Comparison of ENCODE assay signal across 20 mouse cellular contexts in the genomic region with DNA sequence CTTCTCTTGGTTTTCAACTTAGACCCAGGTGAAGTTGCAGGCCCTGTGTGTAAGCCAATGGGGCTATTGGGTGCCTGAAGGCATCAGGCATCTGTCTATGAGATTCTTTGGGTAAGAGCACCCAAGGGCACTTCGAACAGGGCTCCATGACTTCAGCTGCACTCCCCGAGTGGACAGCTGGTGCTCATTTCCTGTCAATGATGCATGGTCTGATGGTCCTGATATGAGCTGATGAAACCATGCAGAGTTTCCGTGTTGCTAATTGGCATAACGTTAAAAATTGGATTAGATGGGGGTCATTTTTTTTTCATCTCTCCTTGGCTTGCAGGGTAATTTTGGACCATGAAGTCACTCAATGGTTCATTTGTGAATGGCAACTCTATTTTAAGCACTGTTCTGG.
DNase-seq lines count a peak whose midpoint lies in the region; ATAC-seq lines count a peak whose summit lies in the region.
"Had no signal": no experiment of that assay in that cellular context is flagged by ENCODE, and none has a peak within 500 bp of the region (broad histone marks: within the 10 kb centered on the region; RNA-seq: fewer than 3 reads in every experiment).

No protein-coding gene starts in this region.

- H3K9ac ChIP-seq in kidney, embryonic 15.5 days, result no peak overlapping the region
- H3K9ac ChIP-seq: forebrain, embryonic 12.5 days; heart, embryonic 15.5 days; limb, embryonic 12.5 days; liver, embryonic 15.5 days; midbrain, embryonic 12.5 days had no signal

- no peaks in the 10 kb centered on the region for H3K27me3 ChIP-seq in heart, embryonic 10.5 days (ENCODE audit: insufficient read depth, poor library complexity, severe bottlenecking)
- no peaks in the 10 kb centered on the region for H3K27me3 ChIP-seq in kidney, embryonic 15.5 days
- H3K27me3 ChIP-seq: forebrain, embryonic 12.5 days; heart, embryonic 15.5 days; liver, embryonic 15.5 days; midbrain, embryonic 12.5 days had no signal

- no peaks in the 10 kb centered on the region for H3K9me3 ChIP-seq in heart, embryonic 10.5 days
- H3K9me3 ChIP-seq in kidney, embryonic 15.5 days (replicated peaks), result no peaks in the 10 kb centered on the region
- H3K9me3 ChIP-seq: forebrain, embryonic 12.5 days; heart, embryonic 15.5 days; hindbrain, embryonic 10.5 days; limb, embryonic 12.5 days; liver, embryonic 15.5 days; midbrain, embryonic 12.5 days had no signal

- no peak overlapping the region for H3K4me3 ChIP-seq in heart, embryonic 10.5 days
- H3K4me3 ChIP-seq in kidney, embryonic 15.5 days (replicated peaks), result no peak overlapping the region
- H3K4me3 ChIP-seq: forebrain, embryonic 12.5 days; heart, embryonic 15.5 days; hindbrain, embryonic 10.5 days; layer of hippocampus, adult 2 months; left cerebral cortex, adult 2 months; limb, embryonic 12.5 days; liver, embryonic 15.5 days; midbrain, embryonic 12.5 days had no signal

- H3K27ac ChIP-seq in heart, embryonic 10.5 days, result peak overlapping the region; percentile 70
- H3K27ac ChIP-seq in kidney, embryonic 15.5 days, result no peak overlapping the region
- H3K27ac ChIP-seq: forebrain, embryonic 12.5 days; heart, embryonic 15.5 days; hindbrain, embryonic 10.5 days; kidney, postnatal 0 days; layer of hippocampus, adult 2 months; left cerebral cortex, adult 2 months; limb, embryonic 12.5 days; liver, embryonic 15.5 days; midbrain, embryonic 12.5 days had no signal

- H3K4me2 ChIP-seq in kidney, embryonic 15.5 days, result no peak overlapping the region
- H3K4me2 ChIP-seq: forebrain, embryonic 12.5 days; limb, embryonic 12.5 days; liver, embryonic 15.5 days; midbrain, embryonic 12.5 days had no signal

- ATAC-seq in granulocyte monocyte progenitor cell, adult 5-6 weeks (replicated peaks; ENCODE audit: poor library complexity, severe bottlenecking), result peak; percentile 73
- ATAC-seq in kidney, embryonic 15.5 days (replicated peaks; ENCODE audit: low FRiP score), result no peak
- ATAC-seq: intestine, embryonic 16.5 days had no signal

- DNase-seq in heart, embryonic 10.5 days (ENCODE audit: low spot score), result no peak
- DNase-seq in heart, adult 8-10 months (ENCODE audit: low spot score), result no peak
- peak; percentile 13 for DNase-seq in lung, postnatal 10 days
- DNase-seq in lung, postnatal 36 days, result no peak
- no peak for DNase-seq in frontal cortex, postnatal 25 days (ENCODE audit: low spot score in 2 of 2)
- DNase-seq: gastrocnemius, postnatal 36 days; lung, postnatal 14 days; thymus, adult 18-20 months had no signal

- peaks cover 22% of the 10 kb centered on the region for H3K4me1 ChIP-seq in heart, embryonic 10.5 days
- H3K4me1 ChIP-seq in kidney, embryonic 15.5 days, result peaks cover 5% of the 10 kb centered on the region
- H3K4me1 ChIP-seq: forebrain, embryonic 12.5 days; hindbrain, embryonic 10.5 days; liver, embryonic 15.5 days; midbrain, embryonic 12.5 days had no signal

- H3K36me3 ChIP-seq in heart, embryonic 10.5 days, result no peaks in the 10 kb centered on the region
- no peaks in the 10 kb centered on the region for H3K36me3 ChIP-seq in kidney, embryonic 15.5 days
- H3K36me3 ChIP-seq: forebrain, embryonic 12.5 days; heart, embryonic 15.5 days; hindbrain, embryonic 10.5 days; limb, embryonic 12.5 days; liver, embryonic 15.5 days; midbrain, embryonic 12.5 days had no signal

- WGBS in heart, embryonic 10.5 days, result 57% methylated on average over 4 of the region's 4 CpGs
- WGBS in kidney, embryonic 15.5 days, result 58% methylated on average over 4 of the region's 4 CpGs
